Mouse (Mus musculus): Measurements from ENCODE around the gene Slc25a48. TPM values are rescaled to one million over a fixed set of nuclear protein-coding genes. Genes with fewer than 3 reads are reported as not detected.

Slc25a48 gene
- polyA plus RNA-seq, 1 experiment from 2014 or later: 0.13 TPM

DNA sequence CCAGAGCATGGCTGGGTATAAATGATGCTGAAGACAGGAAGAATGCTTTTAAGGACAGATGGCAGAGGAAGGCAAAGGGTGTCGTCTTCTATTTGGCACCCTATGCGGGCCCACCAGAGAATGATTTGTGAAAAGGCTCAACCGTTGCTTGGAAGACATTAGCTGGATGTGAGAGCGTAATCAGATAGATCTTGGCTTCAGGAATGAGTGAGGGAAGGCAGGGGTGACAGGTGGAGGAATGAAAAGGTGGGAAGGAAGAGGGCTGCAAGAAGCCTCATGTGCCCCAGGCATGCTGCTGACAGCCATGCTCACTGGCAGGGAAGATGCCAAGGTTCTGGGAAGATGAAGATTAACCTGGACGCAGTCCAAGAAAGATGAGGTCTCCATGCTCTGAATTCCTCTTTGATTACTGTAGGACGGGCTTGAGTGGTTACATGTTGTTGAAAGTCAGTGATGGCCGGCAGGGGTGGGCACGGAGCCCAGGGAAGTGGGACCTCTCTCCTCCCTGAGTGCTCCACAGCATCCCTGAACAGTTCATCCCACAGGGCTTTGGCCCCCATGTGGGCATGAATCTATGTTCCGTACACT is 25.8 kb upstream of the Slc25a48 start:
- H3K27ac ChIP-seq (replicated peaks): no peak overlapping the region
- H3K4me1 ChIP-seq (replicated peaks; ENCODE audit: control insufficient read depth, insufficient read depth): no peaks in the 10 kb centered on the region
- H3K4me3 ChIP-seq (ENCODE audit: low read depth, low read length): no peak overlapping the region
- H3K4me2 ChIP-seq (replicated peaks; ENCODE audit: low read depth): no peak overlapping the region
- TF ChIP-seq EP300 (optimal IDR thresholded peaks at IDR 0.05) (no peak), CTCF (IDR thresholded peaks at IDR 0.05; ENCODE audit: low read depth) (no peak)
- no peaks in the 10 kb centered on the region for H3K27me3 ChIP-seq (ENCODE audit: control insufficient read depth, insufficient read depth, low read length)
- DNase-seq (ENCODE audit: low spot score): no peak
- H3K9me3 ChIP-seq (ENCODE audit: control insufficient read depth, low read length): no peaks in the 10 kb centered on the region
- WGBS: 75% methylated on average over 9 of the region's 9 CpGs
- ATAC-seq (ENCODE audit: low FRiP score, low TSS enrichment): no peak
- no peaks in the 10 kb centered on the region for H3K36me3 ChIP-seq (ENCODE audit: control insufficient read depth, insufficient read depth, low read length)
- H3K9ac ChIP-seq (ENCODE audit: low read length): no peak overlapping the region

DNA sequence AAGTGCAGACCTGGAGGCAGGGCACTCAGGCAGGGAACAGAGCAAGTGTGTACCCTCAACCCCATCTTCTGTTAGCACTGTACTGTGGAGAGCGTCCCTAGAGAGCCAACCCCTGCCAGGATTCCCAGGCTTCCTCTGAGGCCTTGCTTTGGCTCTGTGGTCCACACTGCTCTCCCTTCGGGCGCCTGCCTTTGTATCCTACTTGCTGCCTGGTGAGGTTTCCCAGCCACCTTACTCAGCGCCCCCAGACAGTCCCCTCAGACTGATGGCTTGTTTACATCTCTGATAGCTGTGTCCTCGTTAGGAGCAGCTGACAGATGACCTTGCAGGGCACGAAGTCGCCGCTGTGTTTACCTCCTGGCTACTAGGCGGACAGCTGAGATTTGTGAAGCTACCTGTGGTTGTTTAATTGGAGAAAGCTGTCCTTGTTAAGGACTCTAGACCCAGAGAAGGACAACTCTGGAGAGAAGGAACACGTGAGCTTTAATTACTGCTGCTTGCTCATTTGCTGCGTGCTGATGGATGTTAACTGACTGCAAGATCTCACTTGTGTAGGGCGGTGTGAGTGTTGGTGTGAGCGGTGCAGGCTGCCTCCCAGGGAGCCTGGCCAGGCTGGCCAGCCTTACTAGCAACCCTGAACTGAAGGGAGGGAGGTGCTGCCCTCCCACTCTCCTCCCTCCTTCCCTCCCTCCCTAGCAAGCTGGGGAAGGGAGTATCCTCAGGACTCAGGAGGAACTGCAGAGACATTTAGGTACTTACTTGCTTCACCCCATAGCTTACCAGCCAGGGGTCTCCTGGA is 19.3 kb upstream of the Slc25a48 start:
- 28% methylated on average over 13 of the region's 13 CpGs for WGBS
- H3K4me1 ChIP-seq (replicated peaks; ENCODE audit: control insufficient read depth, insufficient read depth): no peaks in the 10 kb centered on the region
- no peak for DNase-seq (ENCODE audit: low spot score)

GRCm38 (mm10) chr13:56419538-56419937 is 18.6 kb upstream of the Slc25a48 start:
- H3K36me3 ChIP-seq (ENCODE audit: control insufficient read depth, insufficient read depth, low read length): no peaks in the 10 kb centered on the region
- H3K9me3 ChIP-seq (ENCODE audit: control insufficient read depth, low read length): no peaks in the 10 kb centered on the region
- no peak for DNase-seq (ENCODE audit: low spot score)
- TF ChIP-seq CTCF (IDR thresholded peaks at IDR 0.05; ENCODE audit: low read depth) (no peak), EP300 (optimal IDR thresholded peaks at IDR 0.05) (no peak)
- no peak for ATAC-seq (ENCODE audit: low FRiP score, low TSS enrichment)
- no peaks in the 10 kb centered on the region for H3K4me1 ChIP-seq (replicated peaks; ENCODE audit: control insufficient read depth, insufficient read depth)
- 54% methylated on average over 6 of the region's 6 CpGs for WGBS
- H3K4me2 ChIP-seq (replicated peaks; ENCODE audit: low read depth): no peak overlapping the region
- H3K27ac ChIP-seq (replicated peaks): no peak overlapping the region
- no peak overlapping the region for H3K9ac ChIP-seq (ENCODE audit: low read length)
- no peak overlapping the region for H3K4me3 ChIP-seq (ENCODE audit: low read depth, low read length)
- H3K27me3 ChIP-seq (ENCODE audit: control insufficient read depth, insufficient read depth, low read length): no peaks in the 10 kb centered on the region

More for the DNA sequence above, 19.3 kb upstream of the Slc25a48 start:
- H3K27ac ChIP-seq (replicated peaks): no peak overlapping the region
- TF ChIP-seq EP300 (optimal IDR thresholded peaks at IDR 0.05) (no peak), CTCF (IDR thresholded peaks at IDR 0.05; ENCODE audit: low read depth) (no peak)
- no peak overlapping the region for H3K4me3 ChIP-seq (ENCODE audit: low read depth, low read length)
- ATAC-seq (ENCODE audit: low FRiP score, low TSS enrichment): no peak
- no peaks in the 10 kb centered on the region for H3K27me3 ChIP-seq (ENCODE audit: control insufficient read depth, insufficient read depth, low read length)
- H3K4me2 ChIP-seq (replicated peaks; ENCODE audit: low read depth): no peak overlapping the region
- no peaks in the 10 kb centered on the region for H3K9me3 ChIP-seq (ENCODE audit: control insufficient read depth, low read length)
- H3K36me3 ChIP-seq (ENCODE audit: control insufficient read depth, insufficient read depth, low read length): no peaks in the 10 kb centered on the region
- no peak overlapping the region for H3K9ac ChIP-seq (ENCODE audit: low read length)

DNA sequence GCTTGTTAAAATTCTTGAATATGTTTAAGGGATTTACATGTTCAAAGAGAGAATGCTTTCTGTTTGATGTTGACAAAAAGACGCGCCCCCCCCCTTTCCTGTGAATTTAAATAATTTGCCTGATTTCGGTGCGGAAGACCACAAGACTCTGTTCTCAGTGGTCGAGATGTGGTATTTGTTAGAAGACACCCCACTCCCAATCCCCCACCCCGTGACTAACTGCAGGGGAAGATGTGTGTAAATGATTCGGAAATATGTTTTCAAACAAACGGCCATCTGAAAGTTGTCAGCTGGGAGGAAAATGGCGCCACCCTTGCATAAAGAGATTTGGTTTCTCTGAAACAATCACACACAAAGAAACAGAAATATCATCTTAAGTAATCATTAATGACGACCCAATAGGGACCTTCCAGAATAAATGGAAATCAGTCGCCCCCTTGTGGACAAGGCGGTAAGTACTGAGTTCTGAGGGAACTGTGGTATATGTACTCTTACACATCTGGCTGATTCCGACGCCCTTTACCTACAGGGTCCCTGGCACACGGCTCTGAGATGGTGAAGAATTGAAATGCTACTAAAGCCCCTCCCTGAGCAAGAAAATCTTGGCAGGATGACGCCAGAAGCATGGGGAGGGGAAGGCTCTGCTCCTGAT is 16.0 kb upstream of the Slc25a48 start:
- Histone ChIP-seq H3K4me2 (replicated peaks; ENCODE audit: low read depth) (peak overlapping the region; percentile 29; the same call in 1 of the 2 replicates), H3K9ac (ENCODE audit: low read length) (0 out of 2 replicates have a peak overlapping the region, but pooled peaks have one; percentile 31), H3K9me3 (ENCODE audit: control insufficient read depth, low read length) (no peaks in the 10 kb centered on the region), H3K36me3 (ENCODE audit: control insufficient read depth, insufficient read depth, low read length) (no peaks in the 10 kb centered on the region), H3K27me3 (ENCODE audit: control insufficient read depth, insufficient read depth, low read length) (no peaks in the 10 kb centered on the region), H3K4me3 (ENCODE audit: low read depth, low read length) (no peak overlapping the region), H3K4me1 (replicated peaks; ENCODE audit: control insufficient read depth, insufficient read depth) (no peaks in the 10 kb centered on the region), H3K27ac (replicated peaks) (no peak overlapping the region)
- 17% methylated on average over 16 of the region's 16 CpGs for WGBS
- TF ChIP-seq CTCF (IDR thresholded peaks at IDR 0.05; ENCODE audit: low read depth): peak; percentile 93
- no peak for TF ChIP-seq EP300 (optimal IDR thresholded peaks at IDR 0.05)
- ATAC-seq (ENCODE audit: low FRiP score, low TSS enrichment) (peak; percentile 55), DNase-seq (ENCODE audit: low spot score) (peak; percentile 66)

DNA sequence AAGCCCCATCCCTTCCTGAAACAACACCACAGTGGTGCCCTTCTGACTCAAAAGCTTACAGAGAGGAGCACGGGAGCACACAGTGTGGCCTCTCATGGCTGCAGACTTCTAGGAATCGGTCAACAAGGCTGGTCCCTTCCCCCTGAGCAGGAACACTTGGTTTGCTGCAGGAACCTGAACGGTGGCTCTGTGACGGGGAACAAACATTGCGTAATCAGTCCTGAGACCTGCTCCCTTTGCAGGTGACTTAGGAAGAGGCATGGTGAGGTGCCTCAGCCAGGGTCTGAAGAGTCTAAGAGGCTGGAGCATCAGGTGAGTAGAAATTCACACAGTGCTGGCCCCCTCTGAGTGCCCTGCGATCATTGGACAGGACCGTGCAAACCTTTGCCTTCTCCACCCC is 12.2 kb upstream of the Slc25a48 start:
- DNase-seq (ENCODE audit: low spot score) (peak; percentile 72), ATAC-seq (ENCODE audit: low FRiP score, low TSS enrichment) (peak; percentile 62; the same call in 1 of the 2 replicates)
- TF ChIP-seq EP300 (optimal IDR thresholded peaks at IDR 0.05) (no peak), CTCF (IDR thresholded peaks at IDR 0.05; ENCODE audit: low read depth) (no peak)
- 51% methylated on average over 7 of the region's 7 CpGs for WGBS
- no peaks in the 10 kb centered on the region for H3K4me1 ChIP-seq (replicated peaks; ENCODE audit: control insufficient read depth, insufficient read depth)
- H3K4me2 ChIP-seq (replicated peaks; ENCODE audit: low read depth): no peak overlapping the region
- H3K36me3 ChIP-seq (ENCODE audit: control insufficient read depth, insufficient read depth, low read length): no peaks in the 10 kb centered on the region
- H3K9ac ChIP-seq (ENCODE audit: low read length): no peak overlapping the region
- H3K27ac ChIP-seq (replicated peaks): no peak overlapping the region
- H3K9me3 ChIP-seq (ENCODE audit: control insufficient read depth, low read length): no peaks in the 10 kb centered on the region
- H3K27me3 ChIP-seq (ENCODE audit: control insufficient read depth, insufficient read depth, low read length): no peaks in the 10 kb centered on the region
- H3K4me3 ChIP-seq (ENCODE audit: low read depth, low read length): no peak overlapping the region

Measured in stomach, postnatal 0 days (tissue).